Mouse (Mus musculus) retina, postnatal 1 day (tissue): Measurements from ENCODE around the gene Tctex1d1.

ENCODE experiments used
- DNase-seq: peaks from one replicate; pipeline ENCODE4 v3.0.0-alpha.2; 2012

Gene Tctex1d1

GRCm38 (mm10) chr4:102989391-102989790, 11.0 kb downstream of the Tctex1d1 start:
- no peak for DNase-seq

- DNase-seq = no peak
These were observed 11.6 kb downstream of the Tctex1d1 start for GRCm38 (mm10) chr4:102990016-102990415.

- DNase-seq = no peak
These were observed 12.4 kb downstream of the Tctex1d1 start for GRCm38 (mm10) chr4:102990595-102991340.

GRCm38 (mm10) chr4:102991685-102992084, 13.3 kb downstream of the Tctex1d1 start:
- no peak for DNase-seq

DNA sequence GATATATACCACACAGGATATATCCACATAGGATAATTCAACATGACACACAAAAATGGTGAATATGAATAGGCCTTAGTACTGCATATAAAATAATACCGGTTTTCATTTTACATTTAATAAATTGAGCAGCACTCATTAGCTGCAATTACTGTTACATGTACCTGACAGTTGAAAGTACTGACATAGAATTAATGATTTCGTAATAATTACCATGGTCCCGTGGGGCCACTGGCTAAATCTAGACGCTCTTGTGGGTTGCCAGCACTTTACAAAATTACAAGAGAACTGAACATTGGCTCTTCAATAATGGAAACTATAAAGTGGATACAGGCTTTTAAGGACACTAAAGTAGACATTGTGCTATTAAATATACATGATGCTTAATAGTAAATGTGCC, 26.3 kb downstream of the Tctex1d1 start:
- DNase-seq = peak; percentile 60

GRCm38 (mm10) chr4:103005190-103005945, 27.0 kb downstream of the Tctex1d1 start:
- peak; percentile 26 for DNase-seq

DNA sequence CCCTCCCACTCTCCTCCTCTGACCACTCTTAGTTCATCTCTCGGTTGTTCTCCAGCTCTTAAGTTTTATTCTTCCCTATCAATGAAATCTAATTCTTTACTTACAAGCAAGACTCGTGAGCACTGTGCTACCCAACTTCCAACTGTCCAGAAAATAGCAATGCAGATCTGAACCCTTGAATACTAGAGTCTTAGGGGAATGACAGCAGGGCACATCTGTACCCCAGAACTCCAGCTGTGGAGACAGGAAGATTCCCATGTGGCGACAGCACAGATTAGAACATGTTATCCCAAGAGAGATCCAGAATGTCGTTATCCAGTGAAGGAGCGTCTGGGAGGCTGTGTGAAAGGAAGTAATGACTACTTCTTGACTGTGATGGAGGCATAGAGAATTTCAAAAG, 27.9 kb downstream of the Tctex1d1 start:
- DNase-seq = no peak

DNA sequence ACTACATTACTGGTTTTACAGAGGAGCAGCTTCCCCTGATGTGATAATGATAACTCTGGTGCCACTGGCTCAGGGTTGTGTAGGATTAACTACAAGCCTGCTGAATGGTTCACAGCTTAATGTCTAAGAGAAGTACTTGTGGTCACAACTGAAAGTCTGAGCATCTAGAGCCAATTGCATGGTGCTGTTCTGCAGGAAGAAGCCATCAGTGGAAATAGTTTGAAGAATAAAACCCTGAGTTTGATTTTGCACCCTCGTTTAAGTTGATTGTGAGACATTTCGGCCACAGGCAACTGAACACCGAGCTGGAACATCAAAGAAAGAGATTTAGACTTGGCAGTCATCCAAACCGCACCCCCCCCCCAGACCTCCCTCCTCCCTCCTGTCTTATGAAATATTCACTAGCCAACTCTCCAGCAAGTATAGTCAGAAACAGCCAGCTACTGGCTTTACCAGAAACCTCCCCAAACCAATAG, 28.6 kb downstream of the Tctex1d1 start:
- DNase-seq = peak; percentile 73

- peak; percentile 37 for DNase-seq
These were observed 32.3 kb downstream of the Tctex1d1 start for GRCm38 (mm10) chr4:103010734-103011133.

GRCm38 (mm10) chr4:103011823-103012222, 33.4 kb downstream of the Tctex1d1 start:
- no peak for DNase-seq

DNA sequence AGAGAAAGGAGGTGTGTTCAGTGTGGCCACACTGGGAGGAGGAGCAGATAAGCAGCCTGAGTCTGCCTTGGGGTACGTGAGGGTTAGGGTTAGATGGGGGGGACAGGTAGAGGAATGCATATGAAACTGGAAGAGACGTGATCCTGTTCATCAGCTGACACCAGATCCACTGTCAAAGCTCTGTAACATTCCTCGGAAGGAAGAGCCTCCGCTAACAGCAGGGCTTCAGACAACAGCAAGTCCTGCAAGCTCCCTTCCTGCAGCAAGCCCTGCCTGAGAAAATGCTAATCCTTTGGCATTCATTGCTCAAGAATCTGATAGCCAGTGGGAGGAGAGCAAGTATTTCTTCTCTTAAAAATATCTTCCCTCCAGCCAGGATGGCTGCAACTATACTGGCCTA, 35.1 kb downstream of the Tctex1d1 start:
- no peak for DNase-seq

DNA sequence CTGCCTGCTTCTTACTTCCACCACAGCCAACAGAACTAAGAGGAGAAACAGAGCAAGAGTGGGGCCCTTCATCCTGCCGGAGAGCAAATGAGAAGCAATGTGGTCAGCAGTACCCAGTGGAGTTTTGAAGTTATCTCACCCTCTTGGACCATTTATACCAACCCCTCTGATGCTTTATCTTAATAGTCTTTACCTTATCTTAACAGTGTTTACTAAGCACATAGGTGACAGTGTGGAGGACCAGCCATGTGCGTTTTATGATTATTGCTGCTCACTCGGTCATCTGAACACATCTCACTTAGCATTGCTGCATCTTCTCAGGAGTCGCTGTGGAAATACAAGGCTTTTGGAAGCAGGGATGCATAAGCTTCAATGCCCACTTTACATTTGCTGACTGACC, 48.2 kb downstream of the Tctex1d1 start, which contains the start of gene Insl5:
TSS of gene Insl5 (minus strand) at position 222 of the 400 bp plus-strand sequence.
- DNase-seq = no peak

GRCm38 (mm10) chr4:103027745-103028144, 49.3 kb downstream of the Tctex1d1 start:
- no peak for DNase-seq

GRCm38 (mm10) chr4:103028177-103029088, 50.0 kb downstream of the Tctex1d1 start:
- DNase-seq = no peak

DNA sequence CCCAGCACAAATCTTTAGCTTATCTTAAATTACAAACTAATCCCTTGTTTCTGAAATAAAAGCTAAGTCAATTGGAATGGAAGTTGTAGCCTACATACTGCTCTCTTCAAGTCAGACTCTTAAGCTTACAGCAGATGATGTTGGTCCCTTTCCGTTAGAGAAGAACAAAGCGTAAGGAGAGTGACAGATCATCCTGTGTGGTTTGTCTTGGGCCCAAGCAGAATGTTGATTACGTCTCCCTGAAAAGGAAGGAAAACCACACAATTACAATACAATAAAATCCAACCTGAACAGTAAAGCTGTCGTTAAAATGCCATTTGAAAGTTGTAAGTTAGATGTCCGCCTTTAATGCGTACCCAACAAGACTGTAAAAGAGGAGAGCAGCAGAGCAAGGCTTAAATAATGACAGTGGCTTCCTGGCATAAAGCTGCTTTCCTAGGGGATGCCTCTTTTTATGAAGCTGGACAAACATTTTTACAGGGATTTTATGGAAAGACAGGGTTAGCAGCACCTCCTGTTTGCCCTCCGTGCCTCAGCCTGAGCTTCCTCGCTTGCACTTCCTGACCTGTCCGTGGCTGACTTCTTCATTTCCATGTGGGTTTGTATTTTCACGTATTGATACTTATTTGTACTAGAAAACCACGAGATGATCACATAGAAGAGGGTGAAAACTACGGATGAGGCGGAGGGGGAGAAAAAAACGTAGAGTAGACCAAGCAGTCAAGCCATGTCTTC, 60.9 kb downstream of the Tctex1d1 start:
- no peak for DNase-seq

DNA sequence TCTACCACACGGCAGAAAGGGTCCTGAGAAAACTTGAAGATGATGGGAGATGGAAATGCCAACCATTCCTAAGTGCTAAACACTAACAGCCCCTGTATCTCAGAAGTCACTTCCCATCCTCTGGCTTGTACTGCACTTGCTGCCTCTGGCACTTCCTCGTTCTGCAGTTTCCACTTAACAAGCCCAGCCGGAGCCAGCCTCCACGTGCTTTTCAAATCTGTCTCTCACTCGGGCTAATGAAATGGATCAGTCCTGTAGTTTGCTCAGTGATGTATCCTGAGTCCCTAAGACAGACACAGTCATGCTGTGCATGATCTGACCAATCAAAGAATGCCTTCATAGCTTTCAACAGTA, 61.4 kb downstream of the Tctex1d1 start:
- DNase-seq = no peak

DNA sequence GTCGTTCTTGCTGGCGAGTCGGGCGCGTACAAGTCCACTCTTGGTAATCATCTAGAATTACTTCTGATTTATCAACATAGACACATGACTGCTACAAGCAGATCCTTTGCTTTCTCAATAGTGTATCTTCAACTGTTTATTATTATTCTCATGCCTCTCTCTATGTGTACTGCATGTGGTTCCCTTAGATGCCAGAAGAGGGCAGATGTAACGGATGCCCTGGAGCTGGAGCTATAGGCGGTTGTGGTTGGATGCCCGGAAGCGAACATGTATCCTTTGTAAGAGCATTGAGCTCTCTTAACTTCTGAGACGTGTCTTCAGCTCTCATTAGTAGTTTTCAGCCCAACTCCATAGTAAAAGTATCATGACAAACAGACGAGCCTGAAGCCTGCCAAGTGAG, 64.6 kb downstream of the Tctex1d1 start:
- DNase-seq = no peak

DNA sequence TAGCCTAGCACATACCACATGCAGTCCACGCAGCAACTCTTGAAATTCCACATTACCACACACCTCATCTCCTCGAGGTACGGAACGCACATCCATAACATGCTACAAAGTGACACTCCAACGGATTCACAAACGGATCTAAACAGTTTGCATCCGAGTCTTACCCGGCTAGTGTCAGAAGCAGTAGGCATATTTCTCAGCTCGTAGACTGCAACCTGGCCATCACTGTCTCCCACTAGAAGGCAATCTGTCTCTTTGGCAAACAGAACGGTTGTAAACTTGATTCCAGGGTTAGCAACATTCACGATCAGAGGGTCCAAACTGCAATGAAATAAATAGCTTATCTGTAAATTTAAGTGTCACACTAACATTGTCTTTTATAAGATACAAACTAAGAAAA, 69.6 kb downstream of the Tctex1d1 start:
- no peak for DNase-seq
